Mouse (Mus musculus) C2C12 (cell line): ENCODE data around the gene Sorbs1.

Source experiments
- MAX ChIP-seq: IDR thresholded peaks from one replicate; pipeline ENCODE4 v1.6.1; 2011; ENCODE audit warnings: mild to moderate bottlenecking, control low read depth
- MYOG ChIP-seq: IDR thresholded peaks from one replicate; pipeline ENCODE4 v1.6.1; 2011; ENCODE audit not compliant: control insufficient read depth, insufficient read length; ENCODE audit errors: extremely low read depth

DNA sequence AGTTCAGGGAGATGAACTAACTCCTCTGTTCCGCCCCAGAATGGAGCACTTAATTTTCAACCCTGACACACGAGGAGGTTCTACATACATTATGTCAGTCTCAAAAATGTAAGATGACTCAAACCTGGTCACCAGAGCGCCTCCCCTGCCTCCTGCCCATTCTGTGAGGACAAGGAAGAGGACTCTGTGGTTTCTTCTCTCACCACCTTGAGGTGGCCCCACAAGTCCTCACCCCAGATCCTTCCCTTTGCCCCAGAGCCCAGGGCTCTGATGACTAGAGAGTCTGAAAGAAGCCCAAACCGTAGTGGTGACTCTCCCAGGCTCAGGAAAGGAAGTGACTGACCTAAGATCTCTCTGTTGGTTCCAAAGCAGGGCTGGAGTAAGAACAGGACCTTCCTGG, 17.5 kb downstream of the Sorbs1 start:
- TF ChIP-seq MAX (no peak), MYOG (no peak)
